Mouse (Mus musculus) neural tube, embryonic 15.5 days (tissue): ENCODE results near the gene Fam172a. TPM values are rescaled to one million over a fixed set of nuclear protein-coding genes. Genes with fewer than 3 reads are reported as not detected.

ENCODE experiments used
- ATAC-seq: fragments of 200-750 bp; cut with Nextera tagmentation; 2 replicates; pipeline ENCODE4 v1.8.0; 2017; ENCODE audit warnings: mild to moderate bottlenecking, moderate TSS enrichment, moderate library complexity; ENCODE audit not compliant: low FRiP score
- H3K27ac ChIP-seq: fragments of 300-500 bp; sonication (generic); replicated peaks from 2 replicates; pipeline ENCODE4 v1.5.1; 2015; ENCODE audit warnings: mild to moderate bottlenecking, inconsistent platforms
- H3K27me3 ChIP-seq: fragments of 300-500 bp; sonication (generic); replicated peaks from 2 replicates; pipeline ENCODE4 v1.6.1; 2015; ENCODE audit warnings: inconsistent platforms
- H3K36me3 ChIP-seq: fragments of 300-500 bp; sonication (generic); 2 replicates; pipeline ENCODE4 v1.6.1; 2015; ENCODE audit warnings: inconsistent platforms
- H3K4me1 ChIP-seq: fragments of 300-500 bp; sonication (generic); 2 replicates; pipeline ENCODE4 v1.6.1; 2015; ENCODE audit warnings: inconsistent platforms
- H3K4me2 ChIP-seq: fragments of 300-500 bp; sonication (generic); 2 replicates; pipeline ENCODE4 v1.6.1; 2015; ENCODE audit warnings: inconsistent platforms, mild to moderate bottlenecking, moderate library complexity
- H3K4me3 ChIP-seq: fragments of 300-500 bp; sonication (generic); replicated peaks from 2 replicates; pipeline ENCODE4 v1.5.1; 2015; ENCODE audit warnings: mild to moderate bottlenecking, inconsistent platforms
- H3K9ac ChIP-seq: fragments of 300-500 bp; sonication (generic); replicated peaks from 2 replicates; pipeline ENCODE4 v1.6.1; 2015; ENCODE audit warnings: mild to moderate bottlenecking, inconsistent platforms
- H3K9me3 ChIP-seq: fragments of 300-500 bp; sonication (generic); replicated peaks from 2 replicates; pipeline ENCODE4 v1.6.1; 2016; ENCODE audit warnings: inconsistent platforms
- WGBS: fragments of 180-500 bp; shearing (Covaris S2); methylation state at CpG from one replicate; pipeline ENCODE4 v1.1.7; 2015; ENCODE audit warnings: mixed read lengths; 5-methylcytosine and 5-hydroxymethylcytosine counted together
- polyA plus RNA-seq: library from polyadenylated mRNA; unstranded; fragments of >200 nt; fragmentation: Nextera tagmentation; extraction: Ambion mirVana; gene quantifications from 2 replicates; pipeline ENCODE4 v1.2.1, GENCODE M21; 2015

Fam172a gene
- polyA plus RNA-seq, 1 experiment from 2014 or later, result 39.5 TPM

GRCm38 (mm10) chr13:78197286-78197818 lies 495.5 kb downstream of the Fam172a start:
- WGBS, result 1% methylated on average over 9 of the region's 9 CpGs
- H3K27ac ChIP-seq, result peak overlapping the region; percentile 99
- H3K27me3 ChIP-seq, result no peaks in the 10 kb centered on the region
- no peaks in the 10 kb centered on the region for H3K9me3 ChIP-seq
- no peak for ATAC-seq
- H3K4me1 ChIP-seq, result peaks cover 22% of the 10 kb centered on the region
- H3K4me3 ChIP-seq, result peak overlapping the region; percentile 87
- no peaks in the 10 kb centered on the region for H3K36me3 ChIP-seq
- peak overlapping the region; percentile 97 for H3K9ac ChIP-seq
- H3K4me2 ChIP-seq, result peak overlapping the region; percentile 87

GRCm38 (mm10) chr13:78197819-78198390 lies 496.1 kb downstream of the Fam172a start:
- no peak for ATAC-seq
- H3K36me3 ChIP-seq, result no peaks in the 10 kb centered on the region
- WGBS, result under 1% methylated on average over 30 of the region's 33 CpGs
- H3K4me1 ChIP-seq, result peaks cover 22% of the 10 kb centered on the region
- H3K27me3 ChIP-seq, result no peaks in the 10 kb centered on the region
- H3K4me3 ChIP-seq, result peak overlapping the region; percentile 87
- no peaks in the 10 kb centered on the region for H3K9me3 ChIP-seq
- peak overlapping the region; percentile 97 for H3K9ac ChIP-seq
- peak overlapping the region; percentile 99 for H3K27ac ChIP-seq
- H3K4me2 ChIP-seq, result peak overlapping the region; percentile 87

- Histone ChIP-seq H3K4me3 (peak overlapping the region; percentile 87), H3K27me3 (no peaks in the 10 kb centered on the region), H3K36me3 (no peaks in the 10 kb centered on the region), H3K9me3 (no peaks in the 10 kb centered on the region), H3K27ac (peak overlapping the region; percentile 99), H3K9ac (peak overlapping the region; percentile 97), H3K4me2 (peak overlapping the region; percentile 87), H3K4me1 (peaks cover 18% of the 10 kb centered on the region; the same call in 1 of the 2 replicates)
- WGBS, result 0% methylated on average over 31 of the region's 63 CpGs
- ATAC-seq, result no peak
Measured at GRCm38 (mm10) chr13:78198391-78198870, 496.6 kb downstream of the Fam172a start.

- Histone ChIP-seq H3K9ac (peak overlapping the region; percentile 97), H3K27me3 (no peaks in the 10 kb centered on the region), H3K27ac (peak overlapping the region; percentile 99), H3K4me2 (peak overlapping the region; percentile 87), H3K36me3 (no peaks in the 10 kb centered on the region), H3K4me3 (peak overlapping the region; percentile 87), H3K9me3 (no peaks in the 10 kb centered on the region), H3K4me1 (peaks cover 20% of the 10 kb centered on the region)
- WGBS, result under 1% methylated on average over 70 of the region's 92 CpGs
- ATAC-seq, result peak; percentile 11
Measured at GRCm38 (mm10) chr13:78198871-78199641, 497.2 kb downstream of the Fam172a start.

GRCm38 (mm10) chr13:78199642-78200160 lies 497.9 kb downstream of the Fam172a start, which contains the start of gene Nr2f1:
TSS of gene Nr2f1 (minus strand) at chr13:78199757.
- Histone ChIP-seq H3K36me3 (no peaks in the 10 kb centered on the region), H3K27ac (peak within 1 kb of the TSS; percentile 99), H3K4me2 (peak within 1 kb of the TSS; percentile 87), H3K4me1 (peaks cover 26% of the 10 kb centered on the region), H3K27me3 (no peaks in the 10 kb centered on the region), H3K4me3 (peak within 1 kb of the TSS; percentile 87), H3K9ac (peak within 1 kb of the TSS; percentile 97), H3K9me3 (no peaks in the 10 kb centered on the region)
- no peak for ATAC-seq
- WGBS, result 0% methylated on average over 14 of the region's 14 CpGs

GRCm38 (mm10) chr13:78200407-78200806 lies 498.6 kb downstream of the Fam172a start:
- peaks cover 24% of the 10 kb centered on the region for H3K4me1 ChIP-seq
- peak overlapping the region; percentile 99 for H3K27ac ChIP-seq
- WGBS, result 0% methylated on average over 9 of the region's 9 CpGs
- no peaks in the 10 kb centered on the region for H3K9me3 ChIP-seq
- peak; percentile 50 for ATAC-seq
- H3K36me3 ChIP-seq, result no peaks in the 10 kb centered on the region
- no peaks in the 10 kb centered on the region for H3K27me3 ChIP-seq
- H3K9ac ChIP-seq, result peak overlapping the region; percentile 97; the same call in 1 of the 2 replicates
- peak overlapping the region; percentile 87 for H3K4me3 ChIP-seq
- H3K4me2 ChIP-seq, result peak overlapping the region; percentile 87

GRCm38 (mm10) chr13:78200991-78201870 lies 499.4 kb downstream of the Fam172a start:
- no peaks in the 10 kb centered on the region for H3K9me3 ChIP-seq
- no peaks in the 10 kb centered on the region for H3K27me3 ChIP-seq
- no peaks in the 10 kb centered on the region for H3K36me3 ChIP-seq
- peak overlapping the region; percentile 87 for H3K4me3 ChIP-seq
- peaks cover 25% of the 10 kb centered on the region for H3K4me1 ChIP-seq
- peak; percentile 67 for ATAC-seq
- peak overlapping the region; percentile 94 for H3K27ac ChIP-seq
- peak overlapping the region; percentile 87 for H3K4me2 ChIP-seq
- peak overlapping the region; percentile 74 for H3K9ac ChIP-seq
- WGBS, result under 1% methylated on average over 28 of the region's 30 CpGs

GRCm38 (mm10) chr13:78201871-78202565 lies 500.2 kb downstream of the Fam172a start:
- H3K4me3 ChIP-seq, result peak overlapping the region; percentile 87
- peaks cover 27% of the 10 kb centered on the region for H3K4me1 ChIP-seq
- peak overlapping the region; percentile 87 for H3K4me2 ChIP-seq
- H3K36me3 ChIP-seq, result no peaks in the 10 kb centered on the region
- WGBS, result under 1% methylated on average over 22 of the region's 22 CpGs
- H3K27ac ChIP-seq, result peak overlapping the region; percentile 94
- peak overlapping the region; percentile 74 for H3K9ac ChIP-seq
- no peaks in the 10 kb centered on the region for H3K27me3 ChIP-seq
- ATAC-seq, result peak; percentile 21; the same call in 1 of the 2 replicates
- no peaks in the 10 kb centered on the region for H3K9me3 ChIP-seq

- H3K9ac ChIP-seq, result peak overlapping the region; percentile 74
- peaks cover 27% of the 10 kb centered on the region for H3K4me1 ChIP-seq
- H3K9me3 ChIP-seq, result no peaks in the 10 kb centered on the region
- H3K4me2 ChIP-seq, result peak overlapping the region; percentile 87
- H3K36me3 ChIP-seq, result no peaks in the 10 kb centered on the region
- peak; percentile 3; the same call in 1 of the 2 replicates for ATAC-seq
- H3K27me3 ChIP-seq, result no peaks in the 10 kb centered on the region
- peak overlapping the region; percentile 87 for H3K4me3 ChIP-seq
- peak overlapping the region; percentile 94 for H3K27ac ChIP-seq
- WGBS, result under 1% methylated on average over 47 of the region's 47 CpGs
Measured at GRCm38 (mm10) chr13:78202574-78203347, 500.9 kb downstream of the Fam172a start.
